Mouse (Mus musculus) neural tube, embryonic 13.5 days (tissue): ENCODE results near the gene Lrrc20. TPM values are rescaled to one million over a fixed set of nuclear protein-coding genes. Genes with fewer than 3 reads are reported as not detected.

Source experiments
- ATAC-seq: fragments of 200-750 bp; cut with Nextera tagmentation; 2 replicates; pipeline ENCODE4 v1.8.0; 2017; ENCODE audit warnings: low read depth, mild to moderate bottlenecking, moderate TSS enrichment, moderate library complexity
- H3K27ac ChIP-seq: fragments of 300-500 bp; sonication (generic); replicated peaks from 2 replicates; pipeline ENCODE4 v1.5.1; 2015; ENCODE audit warnings: moderate library complexity, mild to moderate bottlenecking, inconsistent platforms
- H3K27me3 ChIP-seq: fragments of 300-500 bp; sonication (generic); 2 replicates; pipeline ENCODE4 v1.6.1; 2015; ENCODE audit warnings: mild to moderate bottlenecking, inconsistent platforms
- H3K36me3 ChIP-seq: fragments of 300-500 bp; sonication (generic); 2 replicates; pipeline ENCODE4 v1.6.1; 2015; ENCODE audit warnings: mild to moderate bottlenecking, inconsistent platforms
- H3K4me1 ChIP-seq: fragments of 300-500 bp; sonication (generic); replicated peaks from 2 replicates; pipeline ENCODE4 v1.6.1; 2015; ENCODE audit warnings: inconsistent platforms
- H3K4me2 ChIP-seq: fragments of 300-500 bp; sonication (generic); 2 replicates; pipeline ENCODE4 v1.6.1; 2015; ENCODE audit warnings: inconsistent platforms, mild to moderate bottlenecking, moderate library complexity
- H3K4me3 ChIP-seq: fragments of 300-500 bp; sonication (generic); 2 replicates; pipeline ENCODE4 v1.5.1; 2015; ENCODE audit warnings: mild to moderate bottlenecking, inconsistent platforms
- H3K9ac ChIP-seq: fragments of 300-500 bp; sonication (generic); 2 replicates; pipeline ENCODE4 v1.6.1; 2015; ENCODE audit warnings: moderate library complexity, mild to moderate bottlenecking, inconsistent platforms
- H3K9me3 ChIP-seq: fragments of 300-500 bp; sonication (generic); 2 replicates; pipeline ENCODE4 v1.6.1; 2016; ENCODE audit warnings: inconsistent platforms
- WGBS: fragments of 180-500 bp; shearing (Covaris S2); methylation state at CpG from one replicate; pipeline ENCODE4 v1.1.7; 2015; 5-methylcytosine and 5-hydroxymethylcytosine counted together
- polyA plus RNA-seq: library from polyadenylated mRNA; unstranded; fragments of >200 nt; fragmentation: Nextera tagmentation; extraction: Ambion mirVana; gene quantifications from 2 replicates; pipeline ENCODE4 v1.2.1, GENCODE M21; 2015

The Lrrc20 gene
- polyA plus RNA-seq, 1 experiment from 2014 or later: 15.0 TPM

GRCm38 (mm10) chr10:61627195-61627937, 151.8 kb downstream of the Lrrc20 start:
- peaks cover 43% of the 10 kb centered on the region for H3K27me3 ChIP-seq
- H3K4me3 ChIP-seq: no peak overlapping the region
- no peaks in the 10 kb centered on the region for H3K9me3 ChIP-seq
- no peak overlapping the region for H3K9ac ChIP-seq
- H3K4me1 ChIP-seq: peaks cover 15% of the 10 kb centered on the region
- no peaks in the 10 kb centered on the region for H3K36me3 ChIP-seq
- no peak overlapping the region for H3K4me2 ChIP-seq
- no peak for ATAC-seq
- WGBS: 75% methylated on average over 15 of the region's 15 CpGs
- H3K27ac ChIP-seq: no peak overlapping the region

- Histone ChIP-seq H3K27me3 (peaks cover 43% of the 10 kb centered on the region), H3K9me3 (no peaks in the 10 kb centered on the region), H3K4me2 (no peak overlapping the region), H3K4me1 (peaks cover 15% of the 10 kb centered on the region), H3K4me3 (no peak overlapping the region), H3K36me3 (no peaks in the 10 kb centered on the region), H3K27ac (no peak overlapping the region), H3K9ac (no peak overlapping the region)
- WGBS: 86% methylated on average over 4 of the region's 4 CpGs
- ATAC-seq: no peak
Measured at GRCm38 (mm10) chr10:61627938-61628250, 152.3 kb downstream of the Lrrc20 start.

Other genes with a start within 250 kb of the Lrrc20 start
- 0.36 and 0.60 TPM in 2 replicates for gene Adamts14, start 202.4 kb upstream of the Lrrc20 start, polyA plus RNA-seq
- gene Prf1, start 178.0 kb upstream of the Lrrc20 start, polyA plus RNA-seq: not detected in 2 replicates
- 30.6 and 31.5 TPM in 2 replicates for gene Pald1, start 92.3 kb upstream of the Lrrc20 start, polyA plus RNA-seq
- gene Nodal, start 57.8 kb upstream of the Lrrc20 start, polyA plus RNA-seq: 0.14 TPM in 1 of 2 replicates, not detected in the other
- 50.3 and 61.8 TPM in 2 replicates for gene Eif4ebp2, start 23.1 kb upstream of the Lrrc20 start, polyA plus RNA-seq
- gene Npffr1, start 119.7 kb downstream of the Lrrc20 start, polyA plus RNA-seq: 0.17 and 0.25 TPM in 2 replicates
- gene Ppa1, start 172.8 kb downstream of the Lrrc20 start, polyA plus RNA-seq: 212 and 224 TPM in 2 replicates
- 192 and 203 TPM in 2 replicates for gene Sar1a, start 204.5 kb downstream of the Lrrc20 start, polyA plus RNA-seq
- gene Tysnd1, start 219.7 kb downstream of the Lrrc20 start, polyA plus RNA-seq: 26.7 and 29.0 TPM in 2 replicates
- 10.7 and 14.1 TPM in 2 replicates for gene Aifm2, start 239.5 kb downstream of the Lrrc20 start, polyA plus RNA-seq